Mouse (Mus musculus) liver, postnatal 0 days (tissue): ENCODE data around the gene Gng12. TPM values are rescaled to one million over a fixed set of nuclear protein-coding genes. Genes with fewer than 3 reads are reported as not detected.

Experiments
- ATAC-seq: fragments of 200-750 bp; cut with Nextera tagmentation; 2 replicates; pipeline ENCODE4 v1.8.0; 2017; ENCODE audit warnings: mild to moderate bottlenecking, moderate library complexity
- DNase-seq: peaks from one replicate; pipeline ENCODE4 v3.0.0-alpha.2; 2016
- H3K27ac ChIP-seq: fragments of 300-500 bp; sonication (generic); 2 replicates; pipeline ENCODE4 v1.5.1; 2014; ENCODE audit warnings: antibody characterized with exemption, moderate library complexity, mild to moderate bottlenecking, low read depth
- H3K27me3 ChIP-seq: fragments of 300-500 bp; sonication (generic); 2 replicates; pipeline ENCODE4 v1.6.1; 2014; ENCODE audit warnings: low read length, control low read depth, mixed read lengths; ENCODE audit not compliant: insufficient read depth
- H3K36me3 ChIP-seq: fragments of 300-500 bp; sonication (generic); replicated peaks from 2 replicates; pipeline ENCODE4 v1.6.1; 2014; ENCODE audit warnings: mild to moderate bottlenecking, control low read depth, low read length, moderate library complexity, mixed read lengths; ENCODE audit not compliant: insufficient read depth
- H3K4me1 ChIP-seq: fragments of 300-500 bp; sonication (generic); 2 replicates; pipeline ENCODE4 v1.6.1; 2014; ENCODE audit warnings: antibody characterized with exemption, mild to moderate bottlenecking, control low read depth; ENCODE audit not compliant: insufficient read depth
- H3K4me2 ChIP-seq: fragments of 300-500 bp; sonication (generic); 2 replicates; pipeline ENCODE4 v1.6.1; 2014; ENCODE audit warnings: low read depth, mild to moderate bottlenecking, low read length, moderate library complexity, mixed read lengths
- H3K4me3 ChIP-seq: fragments of 300-500 bp; sonication (generic); 2 replicates; pipeline ENCODE4 v1.5.1; 2014; ENCODE audit warnings: low read depth, low read length
- H3K9ac ChIP-seq: fragments of 300-500 bp; sonication (generic); replicated peaks from 2 replicates; pipeline ENCODE4 v1.6.1; 2014; ENCODE audit warnings: mild to moderate bottlenecking, moderate library complexity
- H3K9me3 ChIP-seq: fragments of 300-500 bp; sonication (generic); 2 replicates; pipeline ENCODE4 v1.6.1; 2016; ENCODE audit warnings: mild to moderate bottlenecking, control low read depth, low read length, mixed read lengths
- CTCF ChIP-seq: sonication (generic); IDR thresholded peaks from 2 replicates; pipeline ENCODE4 v1.5.1; 2016; ENCODE audit warnings: antibody characterized with exemption, low read depth
- EP300 ChIP-seq: IDR thresholded peaks from 2 replicates; pipeline ENCODE4 v1.6.1; 2016; ENCODE audit warnings: antibody characterized with exemption, low read depth, mild to moderate bottlenecking
- WGBS: fragments of 180-500 bp; shearing (Covaris S2); extraction: QIAGEN DNeasy Blood & Tissue Kit; methylation state at CpG from one replicate; pipeline ENCODE4 v1.1.7; 2014; ENCODE audit not compliant: insufficient replicate concordance; 5-methylcytosine and 5-hydroxymethylcytosine counted together
- polyA plus RNA-seq: library from polyadenylated mRNA; unstranded; fragments of >200 nt; fragmentation: Nextera tagmentation; extraction: Ambion mirVana; gene quantifications from 2 replicates; pipeline ENCODE4 v1.2.1, GENCODE M21; 2015

Gng12 gene
- polyA plus RNA-seq, 1 experiment from 2014 or later, result 39.4 TPM

GRCm38 (mm10) chr6:66951726-66952418 lies 55.7 kb downstream of the Gng12 start:
- peak overlapping the region; percentile 44 for H3K27ac ChIP-seq
- ATAC-seq (no peak), DNase-seq (no peak)
- no peak for TF ChIP-seq EP300
- TF ChIP-seq CTCF, result no peak
- H3K36me3 ChIP-seq, result no peaks in the 10 kb centered on the region
- H3K9ac ChIP-seq, result no peak overlapping the region
- H3K9me3 ChIP-seq, result no peaks in the 10 kb centered on the region
- peaks cover 35% of the 10 kb centered on the region for H3K4me1 ChIP-seq
- H3K4me2 ChIP-seq, result 0 out of 2 replicates have a peak overlapping the region, but pooled peaks have one; percentile 9
- H3K27me3 ChIP-seq, result no peaks in the 10 kb centered on the region
- no peak overlapping the region for H3K4me3 ChIP-seq
- 34% methylated on average over 5 of the region's 5 CpGs for WGBS

GRCm38 (mm10) chr6:66953951-66954519 lies 57.8 kb downstream of the Gng12 start:
- 16% methylated on average over 11 of the region's 11 CpGs for WGBS
- peaks cover 28% of the 10 kb centered on the region for H3K4me1 ChIP-seq
- no peak overlapping the region for H3K4me3 ChIP-seq
- peak overlapping the region; percentile 60 for H3K27ac ChIP-seq
- no peaks in the 10 kb centered on the region for H3K27me3 ChIP-seq
- ATAC-seq (peak; percentile 97), DNase-seq (peak; percentile 67)
- H3K9me3 ChIP-seq, result no peaks in the 10 kb centered on the region
- TF ChIP-seq CTCF (no peak), EP300 (0 out of 2 replicates have a peak, but pooled peaks have one; percentile 49)
- H3K4me2 ChIP-seq, result peak overlapping the region; percentile 51
- no peaks in the 10 kb centered on the region for H3K36me3 ChIP-seq
- H3K9ac ChIP-seq, result no peak overlapping the region

- 69% methylated on average over 11 of the region's 11 CpGs for WGBS
- Histone ChIP-seq H3K4me2 (no peak overlapping the region), H3K27me3 (no peaks in the 10 kb centered on the region), H3K4me1 (peaks cover 32% of the 10 kb centered on the region), H3K9me3 (no peaks in the 10 kb centered on the region), H3K9ac (no peak overlapping the region), H3K4me3 (no peak overlapping the region), H3K36me3 (no peaks in the 10 kb centered on the region), H3K27ac (peak overlapping the region; percentile 60)
- peak; percentile 61 for DNase-seq
- TF ChIP-seq EP300 (no peak), CTCF (peak; percentile 85)
- ATAC-seq, result no peak
These were observed 59.0 kb downstream of the Gng12 start for GRCm38 (mm10) chr6:66955089-66955657.

GRCm38 (mm10) chr6:66958466-66959235 lies 62.5 kb downstream of the Gng12 start:
- ATAC-seq (no peak), DNase-seq (no peak)
- Histone ChIP-seq H3K27me3 (no peaks in the 10 kb centered on the region), H3K27ac (no peak overlapping the region), H3K9ac (no peak overlapping the region), H3K4me1 (peaks cover 26% of the 10 kb centered on the region), H3K36me3 (0 out of 2 replicates have a peak, but pooled peaks cover 5% of the 10 kb centered on the region), H3K4me3 (no peak overlapping the region), H3K4me2 (no peak overlapping the region), H3K9me3 (no peaks in the 10 kb centered on the region)
- no peak for TF ChIP-seq CTCF
- no peak for TF ChIP-seq EP300
- WGBS, result 77% methylated on average over 5 of the region's 5 CpGs

GRCm38 (mm10) chr6:66962582-66963043 lies 66.4 kb downstream of the Gng12 start:
- no peaks in the 10 kb centered on the region for H3K9me3 ChIP-seq
- no peak overlapping the region for H3K4me2 ChIP-seq
- ATAC-seq (peak; percentile 78), DNase-seq (peak; percentile 34)
- no peak overlapping the region for H3K27ac ChIP-seq
- 0 out of 2 replicates have a peak, but pooled peaks cover 5% of the 10 kb centered on the region for H3K36me3 ChIP-seq
- H3K9ac ChIP-seq, result no peak overlapping the region
- H3K27me3 ChIP-seq, result no peaks in the 10 kb centered on the region
- no peak overlapping the region for H3K4me3 ChIP-seq
- 10% methylated on average over 2 of the region's 2 CpGs for WGBS
- peaks cover 25% of the 10 kb centered on the region for H3K4me1 ChIP-seq
- peak; percentile 88 for TF ChIP-seq CTCF
- no peak for TF ChIP-seq EP300
